Mouse (Mus musculus): ENCODE results near the gene Prickle4. TPM values are rescaled to one million over a fixed set of nuclear protein-coding genes. Genes with fewer than 3 reads are reported as not detected.
A peak's percentile ranks its signal among the peaks of the same experiment; 100 is the strongest.

Prickle4 gene
- polyA plus RNA-seq, 1 experiment from 2014 or later = 1.3 TPM

GRCm38 (mm10) chr17:47703556-47703955 lies 9.0 kb upstream of the Prickle4 start:
- ATAC-seq (ENCODE audit: insufficient number of reproducible peaks, low FRiP score, low TSS enrichment, low read depth) = no peak
- no peak overlapping the region for H3K27ac ChIP-seq (replicated peaks)
- H3K4me3 ChIP-seq (replicated peaks) = no peak overlapping the region
- H3K27me3 ChIP-seq = no peaks in the 10 kb centered on the region; the same call in 1 of the 2 replicates
- peaks cover 47% of the 10 kb centered on the region for H3K36me3 ChIP-seq
- H3K4me2 ChIP-seq (replicated peaks) = 0 out of 2 replicates have a peak overlapping the region, but pooled peaks have one; percentile 6
- 31% methylated on average over 20 of the region's 20 CpGs for WGBS
- H3K9me3 ChIP-seq (replicated peaks) = no peaks in the 10 kb centered on the region
- H3K4me1 ChIP-seq = peaks cover 12% of the 10 kb centered on the region
- no peak overlapping the region for H3K9ac ChIP-seq

GRCm38 (mm10) chr17:47702548-47703345 lies 8.2 kb upstream of the Prickle4 start:
- peaks cover 12% of the 10 kb centered on the region for H3K4me1 ChIP-seq
- no peak overlapping the region for H3K27ac ChIP-seq (replicated peaks)
- 39% methylated on average over 28 of the region's 28 CpGs for WGBS
- H3K36me3 ChIP-seq = peaks cover 47% of the 10 kb centered on the region
- no peak for ATAC-seq (ENCODE audit: insufficient number of reproducible peaks, low FRiP score, low TSS enrichment, low read depth)
- no peaks in the 10 kb centered on the region; the same call in 1 of the 2 replicates for H3K27me3 ChIP-seq
- no peaks in the 10 kb centered on the region for H3K9me3 ChIP-seq (replicated peaks)
- 0 out of 2 replicates have a peak overlapping the region, but pooled peaks have one; percentile 6 for H3K4me2 ChIP-seq (replicated peaks)
- H3K4me3 ChIP-seq (replicated peaks) = no peak overlapping the region
- H3K9ac ChIP-seq = no peak overlapping the region

- no peak overlapping the region for H3K4me2 ChIP-seq (replicated peaks)
- no peak overlapping the region for H3K4me3 ChIP-seq (replicated peaks)
- H3K27me3 ChIP-seq = no peaks in the 10 kb centered on the region; the same call in 1 of the 2 replicates
- peaks cover 12% of the 10 kb centered on the region for H3K4me1 ChIP-seq
- peaks cover 47% of the 10 kb centered on the region for H3K36me3 ChIP-seq
- H3K9ac ChIP-seq = no peak overlapping the region
- no peak overlapping the region for H3K27ac ChIP-seq (replicated peaks)
- H3K9me3 ChIP-seq (replicated peaks) = no peaks in the 10 kb centered on the region
- WGBS = 74% methylated on average over 9 of the region's 9 CpGs
- no peak for ATAC-seq (ENCODE audit: insufficient number of reproducible peaks, low FRiP score, low TSS enrichment, low read depth)
Measured at GRCm38 (mm10) chr17:47701793-47702192, 7.3 kb upstream of the Prickle4 start.

- 68% methylated on average over 2 of the region's 2 CpGs for WGBS
- no peak overlapping the region for H3K4me3 ChIP-seq (replicated peaks)
- H3K27me3 ChIP-seq = no peaks in the 10 kb centered on the region; the same call in 1 of the 2 replicates
- H3K4me1 ChIP-seq = peaks cover 23% of the 10 kb centered on the region
- H3K36me3 ChIP-seq = peaks cover 47% of the 10 kb centered on the region
- H3K4me2 ChIP-seq (replicated peaks) = no peak overlapping the region
- H3K27ac ChIP-seq (replicated peaks) = no peak overlapping the region
- H3K9ac ChIP-seq = no peak overlapping the region
- no peaks in the 10 kb centered on the region for H3K9me3 ChIP-seq (replicated peaks)
- no peak for ATAC-seq (ENCODE audit: insufficient number of reproducible peaks, low FRiP score, low TSS enrichment, low read depth)
Measured at GRCm38 (mm10) chr17:47699055-47699454, 4.5 kb upstream of the Prickle4 start.

GRCm38 (mm10) chr17:47698156-47698555 lies 3.6 kb upstream of the Prickle4 start:
- Histone ChIP-seq H3K4me3 (replicated peaks) (no peak overlapping the region), H3K36me3 (peaks cover 40% of the 10 kb centered on the region), H3K27me3 (no peaks in the 10 kb centered on the region; the same call in 1 of the 2 replicates), H3K27ac (replicated peaks) (no peak overlapping the region), H3K4me2 (replicated peaks) (no peak overlapping the region), H3K9me3 (replicated peaks) (no peaks in the 10 kb centered on the region), H3K9ac (no peak overlapping the region), H3K4me1 (peaks cover 22% of the 10 kb centered on the region)
- ATAC-seq (ENCODE audit: insufficient number of reproducible peaks, low FRiP score, low TSS enrichment, low read depth) = no peak
- 86% methylated on average over 10 of the region's 10 CpGs for WGBS

- WGBS = under 1% methylated on average over 16 of the region's 23 CpGs
Measured at GRCm38 (mm10) chr17:47695337-47695710, 788 bp upstream of the Prickle4 start.

GRCm38 (mm10) chr17:47694442-47694502 lies 264 bp downstream of the Prickle4 start, which contains the start of gene Gm21981:
Gene Gm21981, minus strand, starts transcription at chr17:47694455.
- H3K4me3 ChIP-seq (replicated peaks) = peak within 1 kb of the TSS; percentile 79
- no peaks in the 10 kb centered on the region for H3K27me3 ChIP-seq
- ATAC-seq (ENCODE audit: insufficient number of reproducible peaks, low FRiP score, low TSS enrichment, low read depth) = no peak
- H3K36me3 ChIP-seq = 0 out of 2 replicates have a peak, but pooled peaks cover 5% of the 10 kb centered on the region
- peak within 1 kb of the TSS; percentile 45 for H3K27ac ChIP-seq (replicated peaks)
- peak within 1 kb of the TSS; percentile 89 for H3K4me2 ChIP-seq (replicated peaks)
- H3K9me3 ChIP-seq (replicated peaks) = no peaks in the 10 kb centered on the region
- H3K9ac ChIP-seq = peak within 1 kb of the TSS; percentile 78
- H3K4me1 ChIP-seq = peaks cover 21% of the 10 kb centered on the region
- 0% methylated on average over 3 of the region's 3 CpGs for WGBS

More at GRCm38 (mm10) chr17:47695337-47695710, 788 bp upstream of the Prickle4 start:
- no peaks in the 10 kb centered on the region for H3K9me3 ChIP-seq (replicated peaks)
- peaks cover 13% of the 10 kb centered on the region for H3K4me1 ChIP-seq
- no peaks in the 10 kb centered on the region for H3K27me3 ChIP-seq
- H3K27ac ChIP-seq (replicated peaks) = peak overlapping the region; percentile 45
- ATAC-seq (ENCODE audit: insufficient number of reproducible peaks, low FRiP score, low TSS enrichment, low read depth) = no peak
- peaks cover 15% of the 10 kb centered on the region; the same call in 1 of the 2 replicates for H3K36me3 ChIP-seq
- H3K4me2 ChIP-seq (replicated peaks) = peak overlapping the region; percentile 89
- H3K4me3 ChIP-seq (replicated peaks) = peak overlapping the region; percentile 79
- H3K9ac ChIP-seq = peak overlapping the region; percentile 78

- peak overlapping the region; percentile 79 for H3K4me3 ChIP-seq (replicated peaks)
- H3K4me2 ChIP-seq (replicated peaks) = peak overlapping the region; percentile 89
- H3K9me3 ChIP-seq (replicated peaks) = no peaks in the 10 kb centered on the region
- H3K4me1 ChIP-seq = peaks cover 23% of the 10 kb centered on the region
- no peaks in the 10 kb centered on the region for H3K27me3 ChIP-seq
- 41% methylated on average over 13 of the region's 13 CpGs for WGBS
- H3K36me3 ChIP-seq = 0 out of 2 replicates have a peak, but pooled peaks cover under 1% of the 10 kb centered on the region
- H3K27ac ChIP-seq (replicated peaks) = no peak overlapping the region
- H3K9ac ChIP-seq = peak overlapping the region; percentile 78
- ATAC-seq (ENCODE audit: insufficient number of reproducible peaks, low FRiP score, low TSS enrichment, low read depth) = no peak
Measured at GRCm38 (mm10) chr17:47693671-47694441, 680 bp downstream of the Prickle4 start.

- no peak for ATAC-seq (ENCODE audit: insufficient number of reproducible peaks, low FRiP score, low TSS enrichment, low read depth)
- H3K27me3 ChIP-seq = no peaks in the 10 kb centered on the region
- WGBS = 92% methylated on average over 3 of the region's 3 CpGs
- H3K4me2 ChIP-seq (replicated peaks) = no peak overlapping the region
- no peaks in the 10 kb centered on the region for H3K9me3 ChIP-seq (replicated peaks)
- no peak overlapping the region for H3K4me3 ChIP-seq (replicated peaks)
- peaks cover 36% of the 10 kb centered on the region for H3K4me1 ChIP-seq
- H3K9ac ChIP-seq = no peak overlapping the region
- H3K36me3 ChIP-seq = no peaks in the 10 kb centered on the region
- no peak overlapping the region for H3K27ac ChIP-seq (replicated peaks)
Measured at GRCm38 (mm10) chr17:47691650-47692049, 2.9 kb downstream of the Prickle4 start.

GRCm38 (mm10) chr17:47689894-47690293 lies 4.6 kb downstream of the Prickle4 start:
- no peak for ATAC-seq (ENCODE audit: insufficient number of reproducible peaks, low FRiP score, low TSS enrichment, low read depth)
- peaks cover 13% of the 10 kb centered on the region for H3K36me3 ChIP-seq
- WGBS = 79% methylated on average over 8 of the region's 8 CpGs
- H3K4me1 ChIP-seq = peaks cover 35% of the 10 kb centered on the region
- peak overlapping the region; percentile 88; the same call in 1 of the 2 replicates for H3K4me3 ChIP-seq (replicated peaks)
- no peaks in the 10 kb centered on the region for H3K27me3 ChIP-seq
- no peak overlapping the region for H3K9ac ChIP-seq
- H3K27ac ChIP-seq (replicated peaks) = no peak overlapping the region
- no peaks in the 10 kb centered on the region for H3K9me3 ChIP-seq (replicated peaks)
- H3K4me2 ChIP-seq (replicated peaks) = 0 out of 2 replicates have a peak overlapping the region, but pooled peaks have one; percentile 94
